Mouse (Mus musculus) erythroblast, embryonic 14.5 days (primary cell): ENCODE measurements at regions not wholly inside any gene's neighbourhood (a gene's known extent, or its start where the extent isn't known, plus 50 kb on each side); places are given as distances from the start of the nearest gene placed in this dataset.

Experiments
- GATA1 ChIP-seq: IDR thresholded peaks from 2 replicates; pipeline ENCODE4 v1.6.1; 2012; ENCODE audit warnings: low read length, inconsistent platforms, mixed read lengths
- TAL1 ChIP-seq: IDR thresholded peaks from 3 replicates; pipeline ENCODE4 v1.6.1; 2012; ENCODE audit warnings: low read length, inconsistent platforms, mixed read lengths

GRCm38 (mm10) chr12:107653131-107653530, 164.7 kb downstream of the 3110018I06Rik start:
- TF ChIP-seq GATA1 (no peak), TAL1 (no peak)
